Mouse (Mus musculus) c-Kit-positive CD71-positive TER-119-negative erythroid progenitor cells, embryonic 14.5 days (primary cell): ENCODE data around the gene Ppp1r27.

Source experiments
- DNase-seq: peaks from one replicate; pipeline ENCODE4 v3.0.0-alpha.2; 2013; ENCODE audit warnings: low read depth

The Ppp1r27 gene

DNA sequence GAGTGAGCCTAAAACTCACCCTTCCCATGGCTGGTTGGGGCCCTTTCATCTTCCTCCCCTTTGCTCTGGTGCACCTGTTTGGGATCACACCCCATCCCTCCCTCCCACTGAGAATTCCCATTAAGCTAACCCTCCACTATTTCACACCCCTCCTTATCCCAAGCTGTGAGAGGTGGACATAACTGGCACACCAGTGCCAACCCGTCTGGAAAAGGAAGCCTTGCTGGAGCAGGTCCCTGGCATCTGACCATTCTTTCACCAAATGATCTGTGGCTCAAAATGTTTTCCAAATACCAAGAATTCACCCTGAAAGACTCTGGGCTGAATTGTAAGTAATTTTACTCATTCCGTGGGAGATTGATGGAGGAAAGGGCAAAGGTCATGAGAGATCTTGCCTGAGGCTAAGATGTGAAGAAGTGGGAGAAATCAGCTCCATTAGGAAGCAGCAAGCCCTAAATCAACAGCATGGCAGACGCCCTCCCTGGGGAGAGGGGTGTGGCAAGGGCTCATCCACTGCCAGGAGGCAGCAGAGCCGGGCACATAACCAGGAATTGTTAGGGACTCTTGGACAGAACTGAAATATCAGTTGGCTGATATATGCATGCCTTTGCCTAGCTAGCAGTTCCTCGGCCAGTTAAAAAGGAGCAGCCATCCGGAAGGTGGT is 38.0 kb downstream of the Ppp1r27 start:
- no peak for DNase-seq

DNA sequence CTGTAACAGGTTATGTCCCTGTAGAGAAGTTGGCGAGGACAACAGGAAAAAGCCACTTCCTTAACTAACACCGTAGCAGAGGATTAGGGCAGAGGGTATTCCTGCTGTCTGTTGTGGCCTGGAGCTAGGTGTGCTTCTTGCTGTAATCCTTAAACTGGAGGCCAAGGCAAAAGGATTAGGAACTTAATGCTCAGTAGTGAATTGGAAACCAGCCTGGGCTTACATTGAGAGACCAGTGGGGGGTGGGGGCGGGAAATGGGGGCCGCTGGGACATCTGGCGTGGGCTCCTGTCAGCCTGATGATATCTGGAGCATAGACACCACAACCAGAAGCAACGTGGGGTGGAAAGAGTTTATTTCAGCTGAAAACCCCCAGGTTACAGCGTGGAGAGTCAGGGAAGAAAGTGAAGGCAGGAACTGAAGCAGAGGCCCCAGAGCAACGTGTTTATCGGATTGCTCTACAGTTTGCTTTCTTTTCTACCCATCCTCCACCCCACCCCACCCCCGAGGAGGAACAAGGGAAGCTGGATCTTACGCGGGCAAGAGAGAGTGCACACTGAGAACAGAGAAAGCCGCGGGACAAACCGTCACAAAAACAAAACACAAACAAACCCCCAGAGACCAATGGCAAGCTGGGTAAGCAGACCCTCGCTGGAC is 40.4 kb downstream of the Ppp1r27 start:
- peak; percentile 57 for DNase-seq

DNA sequence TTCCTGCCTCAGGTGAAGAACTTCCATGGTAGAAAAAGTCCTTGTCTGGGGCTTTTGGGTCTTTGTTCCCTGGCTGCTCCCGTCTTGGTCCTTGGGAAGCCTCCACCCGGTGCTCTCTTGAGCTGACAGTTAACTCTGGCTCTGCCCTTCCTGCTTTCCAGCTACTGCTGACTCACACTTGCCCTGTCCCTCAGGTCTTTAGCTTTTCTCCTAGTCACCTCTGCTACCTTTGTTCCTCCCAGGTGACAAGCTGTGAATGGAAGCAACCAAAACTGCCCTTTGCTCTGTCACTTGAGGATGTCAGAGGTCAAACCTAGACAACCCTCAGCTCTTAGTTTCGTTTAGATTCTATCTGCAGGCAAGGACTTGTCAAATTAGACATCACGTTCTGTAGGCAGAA is 41.0 kb downstream of the Ppp1r27 start:
- DNase-seq = no peak

DNA sequence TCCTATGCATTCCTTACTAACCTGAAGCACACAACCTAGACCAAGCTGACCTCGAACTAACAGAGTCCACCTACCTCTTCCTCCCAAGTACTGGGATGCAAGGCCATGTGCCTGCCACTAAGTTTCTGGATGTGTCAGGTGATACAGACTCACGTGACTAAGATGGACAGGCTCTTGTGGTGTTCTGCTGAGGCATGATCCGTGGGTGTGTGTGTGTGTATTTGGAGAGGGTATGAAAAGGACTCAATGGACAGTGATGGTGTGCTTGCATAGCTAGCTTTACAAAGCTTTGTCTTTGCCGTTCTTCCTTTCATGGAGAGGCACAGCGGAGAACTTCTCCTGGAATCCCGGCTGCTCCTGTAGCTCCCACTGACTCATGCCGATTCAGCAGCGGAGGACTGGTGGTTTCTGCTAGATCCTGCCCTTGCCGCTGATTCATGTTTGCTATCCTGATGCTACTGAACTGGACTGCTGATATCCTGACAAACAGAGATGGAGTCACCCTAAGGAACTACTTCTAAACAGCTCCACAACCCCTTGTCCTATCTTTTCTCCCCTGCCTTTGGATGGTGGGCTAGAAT is 42.6 kb downstream of the Ppp1r27 start:
- no peak for DNase-seq

DNA sequence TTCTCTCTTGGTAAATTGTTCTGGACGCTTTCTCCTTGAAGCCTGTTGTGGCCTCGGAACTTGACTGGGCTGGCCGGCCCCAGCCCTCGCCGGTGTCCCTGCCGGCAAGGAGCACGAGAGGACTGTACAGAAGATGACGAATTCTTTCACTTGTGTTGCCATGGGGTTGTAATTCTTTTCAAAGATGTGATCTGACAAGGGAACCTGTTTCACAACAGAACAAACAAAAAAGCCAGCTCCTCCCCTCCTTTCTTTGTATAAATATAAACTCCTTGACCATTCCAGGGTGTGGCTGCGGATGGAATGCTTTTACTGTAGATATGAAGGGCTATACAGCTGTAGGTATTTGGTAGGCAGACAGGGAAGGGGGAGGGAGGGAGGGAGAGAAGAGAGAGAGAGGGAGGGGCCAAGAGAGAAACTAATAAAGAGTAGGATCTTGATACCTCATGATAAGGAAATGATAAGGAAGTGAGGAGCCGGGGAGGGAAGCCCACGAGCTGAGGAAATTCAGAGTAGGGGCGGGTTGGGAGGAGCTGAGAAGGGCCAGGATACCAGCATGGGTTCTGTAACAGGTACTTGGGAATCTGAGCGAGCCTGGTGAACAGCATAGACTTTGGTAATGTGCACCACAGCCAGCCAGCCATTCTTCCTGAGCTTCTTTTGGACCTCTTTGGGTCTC is 43.2 kb downstream of the Ppp1r27 start:
- DNase-seq = no peak

DNA sequence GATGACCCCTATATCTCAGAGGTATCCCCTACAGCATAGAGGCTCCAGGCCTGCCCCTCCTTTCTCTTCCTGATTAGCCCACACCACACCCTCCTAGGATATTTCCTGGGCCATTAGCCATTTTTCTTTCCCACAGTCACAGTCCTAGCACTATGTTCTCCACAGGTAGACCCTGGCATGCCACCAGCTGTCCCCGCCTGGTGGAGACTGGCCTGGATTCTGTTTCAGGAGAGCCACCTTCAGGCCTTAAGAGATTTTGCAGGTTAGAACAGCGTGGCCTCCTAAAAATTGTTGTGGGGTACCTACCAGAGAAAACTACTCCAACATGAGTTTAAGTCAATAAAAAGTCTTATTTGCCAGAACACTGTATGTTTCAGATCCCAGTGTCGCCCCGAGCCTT is 44.0 kb downstream of the Ppp1r27 start:
- DNase-seq = no peak

DNA sequence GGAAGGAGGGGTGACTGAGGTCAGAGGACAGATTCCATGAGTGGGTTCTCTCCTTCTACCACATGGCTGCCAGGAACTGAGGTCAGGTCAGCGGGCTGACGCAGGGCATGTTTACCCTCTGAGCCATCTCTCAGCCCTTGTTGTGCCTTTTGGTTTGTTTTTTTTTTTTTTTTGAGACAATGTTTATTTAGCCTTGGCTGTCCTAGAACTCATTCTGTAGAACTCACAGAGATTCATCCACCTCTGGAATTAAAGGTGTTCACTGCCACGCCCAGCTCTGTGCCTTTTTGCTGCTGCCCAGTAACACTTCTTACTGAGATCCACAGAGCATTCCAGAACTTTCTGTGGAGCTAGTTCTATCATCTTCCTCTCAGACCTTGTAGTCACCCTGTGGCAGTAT is 45.3 kb downstream of the Ppp1r27 start:
- DNase-seq = no peak

DNA sequence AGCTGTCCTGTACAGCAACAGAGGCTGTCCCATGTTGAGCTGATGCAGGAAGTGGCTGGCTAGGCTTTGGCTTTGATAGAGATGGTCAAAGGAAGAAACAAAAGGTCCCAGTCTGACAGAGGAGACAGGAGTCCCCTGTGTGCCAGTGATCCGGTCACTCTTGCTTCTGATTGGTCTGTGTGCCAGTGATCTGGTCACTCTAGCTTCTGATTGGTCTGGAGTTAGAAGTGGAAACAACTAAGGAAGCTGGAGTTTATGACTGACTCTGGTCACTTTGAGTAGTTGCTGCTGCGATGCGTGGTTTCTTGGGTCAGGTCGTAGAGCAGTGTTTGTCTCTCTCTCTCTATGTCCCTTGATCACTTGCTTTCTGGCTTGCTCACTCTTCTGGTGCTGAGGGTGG is 49.2 kb downstream of the Ppp1r27 start:
- no peak for DNase-seq

DNA sequence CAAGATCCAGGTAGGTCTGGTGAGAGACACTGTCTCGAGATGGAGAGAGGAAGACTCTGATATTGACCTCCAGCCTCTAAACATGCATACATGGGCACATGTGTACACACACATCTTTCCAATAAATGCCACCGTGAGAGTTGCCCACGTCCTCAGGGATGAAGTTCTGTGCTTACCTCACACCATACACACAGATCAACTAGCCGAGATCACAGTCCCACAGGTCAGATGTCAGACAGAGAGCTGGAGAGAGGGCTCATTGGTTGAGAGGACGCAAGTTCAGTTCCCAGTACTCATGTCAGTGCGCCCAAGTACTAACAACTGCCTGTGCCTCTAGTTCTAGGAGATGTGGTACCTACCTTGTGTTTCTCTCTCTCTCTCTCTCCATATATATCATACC is 49.9 kb downstream of the Ppp1r27 start:
- DNase-seq = no peak

DNA sequence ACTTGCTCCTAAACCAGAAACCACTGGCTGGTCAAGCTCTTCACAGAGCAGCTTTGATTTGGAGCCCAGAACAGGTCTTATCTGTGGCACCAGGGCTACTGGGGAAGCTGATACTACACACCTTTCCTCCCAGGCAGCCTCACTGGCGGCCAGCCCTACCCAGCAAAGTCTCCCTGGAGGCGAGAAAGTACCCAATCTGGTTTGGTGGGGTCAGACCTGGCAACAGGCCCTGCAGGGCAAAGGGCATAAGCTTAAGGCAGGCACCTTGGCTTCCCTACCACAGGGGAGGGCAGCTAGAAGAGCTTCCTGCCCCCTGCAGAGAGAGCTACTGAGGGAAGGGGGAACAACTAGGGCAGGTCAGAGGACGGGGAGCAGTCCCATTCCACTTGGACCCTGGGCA is 50.6 kb downstream of the Ppp1r27 start:
- no peak for DNase-seq
